Mouse (Mus musculus): ENCODE data around the gene Asb4. TPM values are rescaled to one million over a fixed set of nuclear protein-coding genes. Genes with fewer than 3 reads are reported as not detected.

Asb4 gene
- polyA plus RNA-seq, 2 experiments: 4.0 to 6.1 TPM

DNA sequence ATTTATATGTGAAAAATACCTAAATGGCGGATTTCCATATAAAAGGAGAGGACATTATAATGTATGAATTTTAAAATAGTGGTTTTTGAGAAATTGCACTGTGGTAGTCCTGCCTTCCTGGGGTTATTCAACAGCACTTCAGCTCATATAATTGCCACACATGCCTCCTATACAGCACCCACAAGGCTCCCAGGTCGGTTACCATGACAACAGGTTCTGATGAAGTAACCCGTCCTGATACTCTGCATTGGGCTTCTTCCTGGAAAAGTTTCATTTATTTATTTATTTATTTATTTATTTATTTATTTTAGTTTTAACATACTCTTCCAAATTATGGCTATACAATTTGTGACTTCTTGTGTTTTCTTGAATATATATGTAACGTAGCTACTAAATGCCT lies 6.3 kb upstream of the Asb4 start:
- H3K27me3 ChIP-seq (ENCODE audit: control insufficient read depth, insufficient read depth, low read length): no peaks in the 10 kb centered on the region
- H3K36me3 ChIP-seq (replicated peaks; ENCODE audit: control insufficient read depth, insufficient read depth, low read depth): no peaks in the 10 kb centered on the region
- ATAC-seq (ENCODE audit: insufficient read depth): no peak
- 71% methylated on average over 4 of the region's 4 CpGs for WGBS (ENCODE audit: insufficient replicate concordance)
- no peak for DNase-seq (ENCODE audit: low read depth in 3 of 3, low spot score in 3 of 3)
- no peak overlapping the region for H3K9ac ChIP-seq (replicated peaks)
- no peaks in the 10 kb centered on the region for H3K9me3 ChIP-seq (ENCODE audit: control insufficient read depth, low read length)
- H3K4me1 ChIP-seq (replicated peaks; ENCODE audit: control insufficient read depth in 2 of 2, insufficient read depth in 2 of 2, low read length in 1 of 2): peaks cover 5 to 13% of the 10 kb centered on the region in 2 experiments; a peak in 3 of 4 replicates
- no peak overlapping the region for H3K4me3 ChIP-seq (ENCODE audit: insufficient read depth in 1 of 2, low read depth in 2 of 2, low read length in 2 of 2)
- no peak for TF ChIP-seq EP300 (IDR thresholded peaks at IDR 0.05; ENCODE audit: low read depth)
- TF ChIP-seq CTCF (IDR thresholded peaks at IDR 0.05; ENCODE audit: low read depth): no peak
- no peak overlapping the region for H3K4me2 ChIP-seq (ENCODE audit: low read depth)
- H3K27ac ChIP-seq: no peak overlapping the region

DNA sequence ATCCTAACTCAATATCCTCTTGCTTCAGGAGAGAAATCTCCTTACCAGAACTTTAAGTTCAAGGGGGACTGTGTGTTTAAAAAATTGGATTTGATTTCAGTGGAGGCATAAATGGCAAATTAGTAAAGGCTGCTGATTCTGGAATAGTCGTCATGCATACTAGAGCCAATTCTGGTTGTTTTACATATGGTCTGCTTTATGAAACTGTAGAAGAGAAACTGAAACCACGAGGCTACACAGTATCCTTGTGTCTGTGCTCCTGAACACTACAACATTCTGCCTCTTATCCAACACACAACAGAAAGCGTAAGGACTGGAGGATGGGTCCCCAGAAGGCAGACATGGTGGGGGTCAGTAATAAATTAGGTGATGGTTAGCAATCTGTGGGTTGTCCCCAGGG lies 4.1 kb upstream of the Asb4 start:
- WGBS (ENCODE audit: insufficient replicate concordance): 69% methylated on average over 3 of the region's 3 CpGs
- Histone ChIP-seq H3K27ac (no peak overlapping the region), H3K27me3 (ENCODE audit: control insufficient read depth, insufficient read depth, low read length) (peaks cover 13% of the 10 kb centered on the region), H3K4me1 (replicated peaks; ENCODE audit: control insufficient read depth in 2 of 2, insufficient read depth in 2 of 2, low read length in 1 of 2) (peaks cover 7 to 31% of the 10 kb centered on the region in 2 experiments), H3K4me2 (ENCODE audit: low read depth) (no peak overlapping the region), H3K9ac (replicated peaks) (no peak overlapping the region), H3K4me3 (ENCODE audit: insufficient read depth in 1 of 2, low read depth in 2 of 2, low read length in 2 of 2) (no peak overlapping the region), H3K36me3 (replicated peaks; ENCODE audit: control insufficient read depth, insufficient read depth, low read depth) (no peaks in the 10 kb centered on the region), H3K9me3 (ENCODE audit: control insufficient read depth, low read length) (no peaks in the 10 kb centered on the region)
- ATAC-seq (ENCODE audit: insufficient read depth): no peak
- no peak for DNase-seq (ENCODE audit: low read depth in 3 of 3, low spot score in 3 of 3)
- TF ChIP-seq EP300 (IDR thresholded peaks at IDR 0.05; ENCODE audit: low read depth): no peak
- no peak for TF ChIP-seq CTCF (IDR thresholded peaks at IDR 0.05; ENCODE audit: low read depth)

DNA sequence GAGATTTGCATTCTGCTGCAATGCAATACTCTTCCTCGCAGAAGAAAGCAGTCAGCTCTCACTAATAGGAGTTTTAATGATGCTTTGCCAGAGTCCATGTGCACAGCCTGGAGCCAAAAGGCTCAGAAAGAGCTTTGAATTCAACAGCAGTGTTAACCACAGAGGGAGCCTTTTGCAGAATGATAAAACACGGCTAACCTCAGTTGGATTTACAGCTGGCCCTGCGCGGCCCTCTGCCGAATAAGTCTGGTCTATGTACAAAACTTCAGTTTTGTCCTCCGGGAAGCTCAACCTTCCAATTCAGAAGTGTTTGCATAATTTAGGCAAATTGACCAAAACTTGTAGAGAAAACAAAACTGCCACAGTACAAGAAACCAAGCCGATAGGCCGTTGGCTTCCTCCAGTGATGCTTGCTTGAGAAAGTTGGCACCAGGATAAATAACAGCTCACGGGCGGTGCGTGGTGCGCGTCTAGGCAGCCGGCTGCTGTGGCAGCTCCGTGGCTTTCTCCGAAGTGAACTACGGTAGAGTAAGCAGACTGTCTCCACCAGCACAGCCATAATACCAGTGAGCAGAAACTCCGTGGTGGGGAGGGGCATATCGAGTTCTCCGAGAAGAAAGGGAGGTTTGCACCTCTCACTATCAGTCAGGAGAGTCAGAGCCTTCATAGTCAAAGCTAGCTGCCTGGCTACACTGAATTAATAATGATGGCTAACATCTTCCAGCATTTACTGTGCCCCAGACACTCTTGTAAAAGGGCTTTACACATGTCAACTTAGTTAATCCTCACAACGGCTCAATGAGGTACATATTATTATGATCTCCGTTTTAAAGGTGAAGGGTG lies 3.2 kb upstream of the Asb4 start:
- no peak for DNase-seq (ENCODE audit: low read depth in 3 of 3, low spot score in 3 of 3)

DNA sequence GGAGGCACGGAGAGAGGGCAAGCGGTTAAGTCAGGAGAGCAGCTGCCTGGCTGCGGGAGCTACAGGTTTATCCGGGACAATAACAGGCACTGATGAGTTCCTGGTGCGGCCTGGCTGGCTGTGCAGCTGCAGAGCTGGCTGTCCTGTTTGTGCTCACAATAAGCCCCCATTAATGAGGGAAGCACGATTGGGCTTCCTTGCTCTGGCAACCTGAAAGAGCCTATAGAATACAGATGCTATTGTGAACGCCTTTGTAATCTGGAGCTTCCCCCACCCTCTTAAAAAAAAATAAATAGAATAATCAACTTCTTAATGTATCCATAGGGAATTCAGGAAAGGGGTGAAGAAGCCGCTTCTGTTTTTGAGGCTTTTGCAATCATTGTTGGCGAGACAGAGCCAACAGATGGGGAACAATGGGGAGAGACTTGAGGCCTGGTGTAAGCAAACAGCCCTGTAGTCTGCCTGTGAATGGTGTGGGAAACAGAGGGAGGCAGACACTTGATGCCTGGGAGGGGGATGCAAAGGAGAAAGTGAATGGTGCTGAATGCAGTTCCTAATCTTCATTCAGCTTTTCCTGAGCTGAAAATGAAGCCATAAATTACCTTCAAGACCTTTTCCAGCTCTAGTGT lies 2.4 kb upstream of the Asb4 start:
- Histone ChIP-seq H3K4me2 (ENCODE audit: low read depth) (no peak overlapping the region), H3K4me1 (replicated peaks; ENCODE audit: control insufficient read depth in 2 of 2, insufficient read depth in 2 of 2, low read length in 1 of 2) (peaks cover 7 to 33% of the 10 kb centered on the region in 2 experiments), H3K9ac (replicated peaks) (no peak overlapping the region), H3K27me3 (ENCODE audit: control insufficient read depth, insufficient read depth, low read length) (peaks cover 13% of the 10 kb centered on the region), H3K27ac (no peak overlapping the region), H3K9me3 (ENCODE audit: control insufficient read depth, low read length) (no peaks in the 10 kb centered on the region), H3K4me3 (ENCODE audit: insufficient read depth in 1 of 2, low read depth in 2 of 2, low read length in 2 of 2) (no peak overlapping the region), H3K36me3 (replicated peaks; ENCODE audit: control insufficient read depth, insufficient read depth, low read depth) (no peaks in the 10 kb centered on the region)
- 56% methylated on average over 9 of the region's 9 CpGs for WGBS (ENCODE audit: insufficient replicate concordance)
- no peak for DNase-seq (ENCODE audit: low read depth in 3 of 3, low spot score in 3 of 3)
- ATAC-seq (ENCODE audit: insufficient read depth): no peak
- TF ChIP-seq CTCF (IDR thresholded peaks at IDR 0.05; ENCODE audit: low read depth) (no peak), EP300 (IDR thresholded peaks at IDR 0.05; ENCODE audit: low read depth) (no peak)

More for the DNA sequence above, 3.2 kb upstream of the Asb4 start:
- TF ChIP-seq CTCF (IDR thresholded peaks at IDR 0.05; ENCODE audit: low read depth) (no peak), EP300 (IDR thresholded peaks at IDR 0.05; ENCODE audit: low read depth) (no peak)
- Histone ChIP-seq H3K9me3 (ENCODE audit: control insufficient read depth, low read length) (no peaks in the 10 kb centered on the region), H3K27me3 (ENCODE audit: control insufficient read depth, insufficient read depth, low read length) (peaks cover 13% of the 10 kb centered on the region), H3K36me3 (replicated peaks; ENCODE audit: control insufficient read depth, insufficient read depth, low read depth) (no peaks in the 10 kb centered on the region), H3K4me3 (ENCODE audit: insufficient read depth in 1 of 2, low read depth in 2 of 2, low read length in 2 of 2) (no peak overlapping the region), H3K9ac (replicated peaks) (no peak overlapping the region), H3K4me2 (ENCODE audit: low read depth) (peak overlapping the region; percentile 22; the same call in 1 of the 2 replicates), H3K27ac (no peak overlapping the region), H3K4me1 (replicated peaks; ENCODE audit: control insufficient read depth in 2 of 2, insufficient read depth in 2 of 2, low read length in 1 of 2) (peaks cover 7 to 33% of the 10 kb centered on the region in 2 experiments)
- ATAC-seq (ENCODE audit: insufficient read depth): no peak
- 43% methylated on average over 22 of the region's 22 CpGs for WGBS (ENCODE audit: insufficient replicate concordance)

DNA sequence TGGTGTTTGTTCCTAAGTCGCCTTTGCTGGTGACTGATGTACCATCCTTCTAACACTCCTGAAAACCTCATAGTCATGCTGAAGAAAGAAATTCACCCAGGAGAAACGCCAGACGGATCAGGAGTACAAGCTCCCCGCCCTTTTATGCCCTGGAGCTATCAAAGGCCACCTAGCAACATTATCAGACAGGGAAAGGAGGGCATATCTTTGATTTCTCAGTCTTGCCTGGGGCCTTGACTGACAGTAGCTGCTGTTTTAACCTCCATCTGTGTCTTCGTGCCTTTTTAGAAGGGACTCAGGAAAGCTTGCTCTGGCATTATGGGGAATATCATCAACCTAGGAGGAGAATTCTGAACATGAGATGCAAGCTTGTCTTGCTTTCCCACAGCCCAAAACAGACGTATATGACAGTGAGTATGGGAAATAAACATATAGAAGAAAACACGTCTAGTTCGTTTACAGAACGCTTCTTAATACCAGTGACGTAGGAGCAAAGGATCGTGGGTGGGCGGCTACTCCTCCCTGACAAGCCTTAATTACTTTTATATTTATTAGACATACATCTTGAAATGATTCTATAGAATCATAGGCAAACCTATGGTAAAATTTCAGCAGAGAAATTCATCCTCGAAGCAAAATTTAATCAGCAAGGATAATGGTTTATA lies 1.1 kb upstream of the Asb4 start:
- H3K4me3 ChIP-seq (ENCODE audit: insufficient read depth in 1 of 2, low read depth in 2 of 2, low read length in 2 of 2): no peak overlapping the region
- no peaks in the 10 kb centered on the region for H3K9me3 ChIP-seq (ENCODE audit: control insufficient read depth, low read length)
- DNase-seq (ENCODE audit: low read depth in 3 of 3, low spot score in 3 of 3) (no peak), ATAC-seq (ENCODE audit: insufficient read depth) (no peak)
- peaks cover 13% of the 10 kb centered on the region for H3K27me3 ChIP-seq (ENCODE audit: control insufficient read depth, insufficient read depth, low read length)
- no peak overlapping the region; the same call in 1 of the 2 replicates for H3K4me2 ChIP-seq (ENCODE audit: low read depth)
- H3K36me3 ChIP-seq (replicated peaks; ENCODE audit: control insufficient read depth, insufficient read depth, low read depth): no peaks in the 10 kb centered on the region
- no peak for TF ChIP-seq EP300 (IDR thresholded peaks at IDR 0.05; ENCODE audit: low read depth)
- TF ChIP-seq CTCF (IDR thresholded peaks at IDR 0.05; ENCODE audit: low read depth): no peak
- no peak overlapping the region for H3K27ac ChIP-seq
- H3K9ac ChIP-seq (replicated peaks): no peak overlapping the region
- 39% methylated on average over 13 of the region's 13 CpGs for WGBS (ENCODE audit: insufficient replicate concordance)
- H3K4me1 ChIP-seq (replicated peaks; ENCODE audit: control insufficient read depth in 2 of 2, insufficient read depth in 2 of 2, low read length in 1 of 2): peaks cover 7 to 37% of the 10 kb centered on the region in 2 experiments

Data from liver, embryonic 14.5 days (tissue).